Mouse (Mus musculus): ENCODE results near the gene Sync. TPM values are rescaled to one million over a fixed set of nuclear protein-coding genes. Genes with fewer than 3 reads are reported as not detected.

Sync gene
- 0.07 and 0.13 TPM in 2 replicates for polyA plus RNA-seq (2015; fragmentation: Nextera tagmentation; extraction: Ambion mirVana)

DNA sequence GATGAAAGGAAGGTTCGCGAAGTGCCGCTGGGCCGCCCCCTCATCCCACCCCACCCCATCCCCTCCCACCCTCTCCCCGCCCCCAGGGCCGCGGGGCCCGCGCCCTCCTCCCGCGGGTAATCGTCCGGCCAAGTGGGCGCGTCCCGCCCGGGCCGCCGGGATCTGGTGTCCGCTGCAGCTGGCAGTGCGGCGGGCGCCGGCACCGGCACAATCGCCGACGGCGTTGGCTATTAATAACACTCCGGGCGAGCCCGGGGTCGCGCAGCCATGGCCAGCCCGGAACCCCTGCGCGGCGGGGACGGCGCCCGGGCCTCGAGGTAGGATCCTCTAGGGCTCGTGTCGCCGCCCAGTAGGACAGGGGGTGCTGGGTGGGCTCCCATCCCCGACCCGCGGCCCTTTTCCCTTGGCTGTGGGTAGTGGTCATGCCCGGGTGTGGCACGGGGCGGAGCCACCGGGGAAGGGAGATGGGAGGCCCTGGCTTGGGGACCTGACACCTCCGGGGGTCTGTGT lies at the start of gene Sync:
Gene Sync (plus strand): TSS at position 146 of the 510 bp plus-strand sequence.
- Histone ChIP-seq H3K27me3 (peaks cover 54% of the 10 kb centered on the region), H3K4me2 (peak within 1 kb of the TSS; percentile 82), H3K9me3 (replicated peaks) (no peaks in the 10 kb centered on the region), H3K9ac (peak within 1 kb of the TSS; percentile 59), H3K4me1 (replicated peaks) (peaks cover 14% of the 10 kb centered on the region), H3K36me3 (no peaks in the 10 kb centered on the region), H3K27ac (no peak within 1 kb of the TSS), H3K4me3 (replicated peaks) (peak within 1 kb of the TSS; percentile 57)
- peak; percentile 48; the same call in 1 of the 2 replicates for ATAC-seq (ENCODE audit: low read depth)
- DNase-seq, result no peak
- 1% methylated on average over 40 of the region's 53 CpGs for WGBS (ENCODE audit: insufficient replicate concordance)

- Histone ChIP-seq H3K9ac (no peak overlapping the region), H3K27ac (no peak overlapping the region), H3K9me3 (replicated peaks) (no peaks in the 10 kb centered on the region), H3K27me3 (peaks cover 58% of the 10 kb centered on the region), H3K36me3 (no peaks in the 10 kb centered on the region), H3K4me1 (replicated peaks) (peaks cover 73% of the 10 kb centered on the region), H3K4me2 (peak overlapping the region; percentile 95), H3K4me3 (replicated peaks) (peak overlapping the region; percentile 68)
- no peak for DNase-seq
- ATAC-seq (ENCODE audit: low read depth), result no peak
- WGBS (ENCODE audit: insufficient replicate concordance), result 19% methylated on average over 21 of the region's 21 CpGs
These were observed 49.5 kb upstream of the Sync start for GRCm38 (mm10) chr4:129237843-129238441.

DNA sequence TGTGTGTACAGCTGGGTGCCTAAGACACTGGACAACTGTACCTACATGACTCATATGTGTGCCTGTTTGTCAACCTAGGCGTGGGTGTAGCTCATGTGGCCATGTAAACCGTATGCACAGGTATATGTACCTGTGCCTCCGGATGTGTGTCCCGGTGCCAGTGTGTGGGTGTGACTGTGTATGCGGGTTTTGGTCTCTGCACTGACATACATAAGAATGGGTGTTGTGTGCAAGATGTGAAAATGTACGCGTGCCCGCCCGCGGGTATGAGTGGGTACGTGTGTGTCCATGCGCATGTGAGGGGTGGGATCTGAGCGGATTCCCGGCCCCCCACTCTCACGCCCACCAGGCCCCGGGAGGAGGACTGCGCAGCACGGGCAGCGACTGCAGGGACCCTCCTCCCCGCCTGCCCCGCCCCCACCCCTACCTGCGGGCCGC lies 48.8 kb upstream of the Sync start:
- peak overlapping the region; percentile 71 for H3K9ac ChIP-seq
- no peaks in the 10 kb centered on the region for H3K9me3 ChIP-seq (replicated peaks)
- peak overlapping the region; percentile 95 for H3K4me2 ChIP-seq
- no peaks in the 10 kb centered on the region for H3K36me3 ChIP-seq
- peak overlapping the region; percentile 68 for H3K4me3 ChIP-seq (replicated peaks)
- H3K27ac ChIP-seq, result no peak overlapping the region
- H3K27me3 ChIP-seq, result peaks cover 61% of the 10 kb centered on the region
- no peak for DNase-seq
- peaks cover 69% of the 10 kb centered on the region for H3K4me1 ChIP-seq (replicated peaks)
- 2% methylated on average over 23 of the region's 23 CpGs for WGBS (ENCODE audit: insufficient replicate concordance)
- ATAC-seq (ENCODE audit: low read depth), result no peak

GRCm38 (mm10) chr4:129239075-129239474 lies 48.3 kb upstream of the Sync start:
- Histone ChIP-seq H3K4me2 (peak overlapping the region; percentile 95), H3K27ac (no peak overlapping the region), H3K4me1 (replicated peaks) (peaks cover 66% of the 10 kb centered on the region), H3K9ac (peak overlapping the region; percentile 71), H3K9me3 (replicated peaks) (no peaks in the 10 kb centered on the region), H3K27me3 (peaks cover 61% of the 10 kb centered on the region), H3K36me3 (no peaks in the 10 kb centered on the region), H3K4me3 (replicated peaks) (peak overlapping the region; percentile 68)
- ATAC-seq (ENCODE audit: low read depth) (peak; percentile 77), DNase-seq (peak; percentile 80)
- under 1% methylated on average over 27 of the region's 29 CpGs for WGBS (ENCODE audit: insufficient replicate concordance)

DNA sequence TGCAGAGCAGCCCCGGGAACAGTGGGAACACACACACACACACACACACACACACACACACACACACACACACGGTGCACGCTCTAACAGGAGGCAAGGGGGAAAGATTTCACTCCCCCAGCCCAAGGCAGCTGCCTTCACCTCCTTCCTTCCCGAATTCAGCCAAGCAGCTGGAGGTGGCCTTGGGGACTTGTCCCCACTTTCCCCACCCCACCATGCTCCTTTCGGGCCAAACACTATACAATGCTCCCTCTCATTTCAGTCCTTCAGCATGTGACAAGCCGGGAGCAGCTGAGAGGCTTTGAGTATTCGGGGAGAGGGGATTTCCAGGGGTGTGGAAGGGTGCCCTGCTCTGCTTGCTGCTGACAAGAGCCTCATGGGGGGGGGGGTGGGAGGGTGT lies 45.5 kb upstream of the Sync start:
- Histone ChIP-seq H3K4me3 (replicated peaks) (no peak overlapping the region), H3K4me2 (no peak overlapping the region), H3K4me1 (replicated peaks) (peaks cover 57% of the 10 kb centered on the region), H3K27me3 (peaks cover 89% of the 10 kb centered on the region), H3K9me3 (replicated peaks) (no peaks in the 10 kb centered on the region), H3K27ac (no peak overlapping the region), H3K9ac (no peak overlapping the region), H3K36me3 (no peaks in the 10 kb centered on the region)
- DNase-seq (no peak), ATAC-seq (ENCODE audit: low read depth) (no peak)
- 45% methylated on average over 7 of the region's 7 CpGs for WGBS (ENCODE audit: insufficient replicate concordance)

DNA sequence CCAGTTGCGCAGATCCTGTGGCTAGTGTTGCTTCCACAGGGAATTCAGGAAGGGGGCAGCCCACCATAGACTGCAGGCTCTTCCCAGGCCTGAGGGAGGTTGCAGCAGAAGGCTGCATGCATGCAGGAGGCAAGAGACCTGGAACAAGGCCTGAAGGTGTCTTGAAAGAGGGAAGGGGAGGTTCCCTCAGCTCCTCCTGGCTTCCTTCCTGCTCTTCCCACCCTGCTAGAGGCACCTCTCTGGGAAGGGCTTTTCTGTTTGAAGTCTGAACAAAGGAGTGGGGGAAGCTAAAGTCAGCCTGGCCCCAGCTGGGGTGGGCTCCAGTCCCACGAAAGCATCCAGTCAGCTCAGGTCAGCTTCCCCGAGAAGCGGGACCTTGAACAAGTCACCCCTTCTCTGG lies 45.1 kb upstream of the Sync start:
- 62% methylated on average over 4 of the region's 4 CpGs for WGBS (ENCODE audit: insufficient replicate concordance)
- Histone ChIP-seq H3K4me1 (replicated peaks) (peaks cover 57% of the 10 kb centered on the region), H3K4me3 (replicated peaks) (no peak overlapping the region), H3K36me3 (no peaks in the 10 kb centered on the region), H3K9ac (no peak overlapping the region), H3K4me2 (no peak overlapping the region), H3K27ac (no peak overlapping the region), H3K9me3 (replicated peaks) (no peaks in the 10 kb centered on the region), H3K27me3 (peaks cover 92% of the 10 kb centered on the region)
- DNase-seq, result no peak
- no peak for ATAC-seq (ENCODE audit: low read depth)

GRCm38 (mm10) chr4:129242761-129243160 lies 44.7 kb upstream of the Sync start:
- no peaks in the 10 kb centered on the region for H3K36me3 ChIP-seq
- no peaks in the 10 kb centered on the region for H3K9me3 ChIP-seq (replicated peaks)
- no peak overlapping the region for H3K4me2 ChIP-seq
- 60% methylated on average over 4 of the region's 4 CpGs for WGBS (ENCODE audit: insufficient replicate concordance)
- no peak overlapping the region for H3K4me3 ChIP-seq (replicated peaks)
- DNase-seq (no peak), ATAC-seq (ENCODE audit: low read depth) (no peak)
- no peak overlapping the region for H3K9ac ChIP-seq
- peaks cover 57% of the 10 kb centered on the region for H3K4me1 ChIP-seq (replicated peaks)
- H3K27me3 ChIP-seq, result peaks cover 92% of the 10 kb centered on the region
- no peak overlapping the region for H3K27ac ChIP-seq

DNA sequence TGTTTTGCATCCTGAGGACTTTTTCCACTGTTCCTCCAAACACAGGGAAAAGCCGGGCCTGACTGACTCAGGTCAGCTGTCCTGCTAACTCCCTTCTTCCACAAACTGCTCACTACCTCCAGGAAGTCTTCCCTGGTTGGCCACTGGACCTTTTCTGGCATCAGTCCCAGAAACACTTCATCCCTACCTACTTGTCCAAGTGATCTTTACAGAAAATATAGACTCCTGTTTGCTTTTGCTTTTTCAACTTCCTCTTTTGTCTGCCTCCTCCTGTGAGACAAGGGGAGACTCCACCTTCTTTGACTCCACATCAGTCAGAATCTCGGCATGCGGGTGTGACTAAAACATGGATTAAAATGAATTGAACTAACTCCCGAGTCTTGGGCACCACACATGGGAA lies 42.6 kb upstream of the Sync start:
- Histone ChIP-seq H3K36me3 (no peaks in the 10 kb centered on the region), H3K27me3 (peaks cover 92% of the 10 kb centered on the region), H3K4me2 (no peak overlapping the region), H3K4me1 (replicated peaks) (peaks cover 51% of the 10 kb centered on the region), H3K9me3 (replicated peaks) (no peaks in the 10 kb centered on the region), H3K4me3 (replicated peaks) (no peak overlapping the region), H3K9ac (no peak overlapping the region), H3K27ac (no peak overlapping the region)
- 25% methylated on average over 4 of the region's 4 CpGs for WGBS (ENCODE audit: insufficient replicate concordance)
- DNase-seq (no peak), ATAC-seq (ENCODE audit: low read depth) (no peak)

DNA sequence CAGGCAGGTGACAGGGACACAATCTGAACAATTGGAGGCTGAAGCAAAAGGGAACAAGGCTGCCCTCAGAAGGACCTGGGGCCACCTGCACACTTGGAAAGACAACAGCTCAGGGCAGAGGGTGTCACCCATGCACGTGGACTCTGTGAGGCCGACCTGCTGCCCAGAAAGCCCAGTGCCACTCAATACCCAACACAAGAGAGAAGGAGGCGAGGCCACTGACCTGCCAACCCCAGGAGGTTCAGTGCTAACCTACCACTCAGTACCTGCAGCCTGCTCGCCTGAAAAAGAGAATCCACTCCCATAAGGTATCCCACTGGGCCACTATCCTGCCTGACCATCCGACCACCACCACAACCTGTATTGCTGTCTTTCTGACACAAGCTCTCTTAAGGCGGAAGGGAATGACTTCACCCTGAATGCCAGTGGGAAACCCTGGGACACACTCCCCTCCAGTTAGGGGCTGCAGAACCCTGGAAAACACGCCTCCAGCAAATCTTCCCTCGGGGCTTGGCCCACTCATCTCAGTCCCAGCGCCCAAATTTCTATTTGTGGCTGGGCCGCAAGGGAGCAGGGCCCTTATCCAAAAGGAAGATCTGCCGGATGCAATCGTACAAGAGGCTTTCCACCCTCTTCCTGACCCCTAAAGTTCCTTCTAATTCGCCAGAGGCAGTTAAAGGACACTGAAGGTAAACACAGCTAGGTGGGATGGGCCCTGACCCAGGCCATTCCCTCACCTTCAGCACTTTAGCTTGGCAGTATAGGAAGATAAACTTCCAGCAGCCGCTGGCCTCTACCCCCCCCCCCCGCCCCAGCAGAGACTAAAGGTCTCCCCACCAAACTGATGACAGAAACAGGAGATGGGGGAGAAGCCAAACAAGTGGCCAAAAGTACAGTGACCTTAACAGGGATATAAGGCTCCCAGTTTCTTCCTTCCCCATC lies 40.8 kb upstream of the Sync start:
- H3K4me2 ChIP-seq, result peak overlapping the region; percentile 98
- no peaks in the 10 kb centered on the region for H3K36me3 ChIP-seq
- WGBS (ENCODE audit: insufficient replicate concordance), result 36% methylated on average over 15 of the region's 15 CpGs
- H3K4me3 ChIP-seq (replicated peaks), result no peak overlapping the region
- H3K9ac ChIP-seq, result no peak overlapping the region
- peaks cover 62% of the 10 kb centered on the region for H3K4me1 ChIP-seq (replicated peaks)
- ATAC-seq (ENCODE audit: low read depth) (0 out of 2 replicates have a peak, but pooled peaks have one; percentile 3), DNase-seq (no peak)
- H3K27ac ChIP-seq, result no peak overlapping the region; the same call in 1 of the 2 replicates
- no peaks in the 10 kb centered on the region for H3K9me3 ChIP-seq (replicated peaks)
- H3K27me3 ChIP-seq, result peaks cover 92% of the 10 kb centered on the region

DNA sequence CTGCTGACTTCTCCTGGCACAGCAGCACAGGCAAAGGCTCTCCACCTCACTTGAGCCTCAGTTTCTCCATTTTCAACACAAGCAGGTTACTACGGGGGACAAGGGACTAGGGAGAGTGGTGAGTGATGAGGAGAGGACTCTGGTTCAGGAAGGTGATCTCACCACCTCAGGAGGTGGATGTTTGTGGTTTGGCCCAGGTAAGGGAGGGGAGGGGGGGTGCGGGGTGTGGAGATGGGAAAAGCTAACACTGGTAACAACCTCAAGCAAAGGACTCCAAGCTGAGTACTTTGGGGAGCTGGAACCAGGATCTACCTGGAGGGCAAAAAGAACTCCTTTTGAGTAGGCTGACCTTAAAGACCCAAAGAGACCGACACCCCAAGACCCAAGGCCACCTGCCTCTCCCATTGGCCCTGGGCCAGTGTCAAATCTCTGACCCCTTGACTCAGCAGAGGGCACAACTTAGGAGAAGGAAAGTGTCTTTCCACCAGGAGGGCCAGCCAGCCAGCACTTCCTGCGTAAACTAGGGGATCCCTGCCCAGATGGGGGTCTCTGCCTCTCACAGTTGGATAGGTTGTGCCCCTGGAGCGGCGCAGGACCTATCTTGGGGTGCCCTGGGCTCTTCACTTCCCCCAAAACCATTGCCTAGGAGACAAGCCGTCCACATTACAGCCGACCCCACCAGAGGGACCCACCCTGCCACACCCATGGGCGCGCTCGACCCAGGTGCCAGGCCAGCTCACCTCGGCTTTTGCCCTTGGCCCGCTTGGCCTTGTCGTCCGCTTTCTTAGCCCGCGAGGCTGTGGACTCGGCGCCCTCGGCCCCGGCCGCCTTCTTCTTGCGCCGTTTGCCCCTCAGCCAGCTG lies 39.8 kb upstream of the Sync start:
- no peak overlapping the region; the same call in 1 of the 2 replicates for H3K27ac ChIP-seq
- WGBS (ENCODE audit: insufficient replicate concordance), result 11% methylated on average over 24 of the region's 24 CpGs
- no peaks in the 10 kb centered on the region for H3K36me3 ChIP-seq
- H3K9ac ChIP-seq, result peak overlapping the region; percentile 76
- H3K27me3 ChIP-seq, result peaks cover 91% of the 10 kb centered on the region
- DNase-seq (no peak), ATAC-seq (ENCODE audit: low read depth) (no peak)
- H3K4me3 ChIP-seq (replicated peaks), result peak overlapping the region; percentile 69
- peak overlapping the region; percentile 98 for H3K4me2 ChIP-seq
- H3K4me1 ChIP-seq (replicated peaks), result peaks cover 60% of the 10 kb centered on the region
- no peaks in the 10 kb centered on the region for H3K9me3 ChIP-seq (replicated peaks)

All from liver, embryonic 13.5 days (tissue).